Mouse (Mus musculus): Measurements from ENCODE around the gene Lsamp.
"Not testable (repeated sequence)": the region's sequence is repeated elsewhere in the genome, so short reads cannot be mapped to it uniquely, and the experiment has no call there.

Lsamp gene

DNA sequence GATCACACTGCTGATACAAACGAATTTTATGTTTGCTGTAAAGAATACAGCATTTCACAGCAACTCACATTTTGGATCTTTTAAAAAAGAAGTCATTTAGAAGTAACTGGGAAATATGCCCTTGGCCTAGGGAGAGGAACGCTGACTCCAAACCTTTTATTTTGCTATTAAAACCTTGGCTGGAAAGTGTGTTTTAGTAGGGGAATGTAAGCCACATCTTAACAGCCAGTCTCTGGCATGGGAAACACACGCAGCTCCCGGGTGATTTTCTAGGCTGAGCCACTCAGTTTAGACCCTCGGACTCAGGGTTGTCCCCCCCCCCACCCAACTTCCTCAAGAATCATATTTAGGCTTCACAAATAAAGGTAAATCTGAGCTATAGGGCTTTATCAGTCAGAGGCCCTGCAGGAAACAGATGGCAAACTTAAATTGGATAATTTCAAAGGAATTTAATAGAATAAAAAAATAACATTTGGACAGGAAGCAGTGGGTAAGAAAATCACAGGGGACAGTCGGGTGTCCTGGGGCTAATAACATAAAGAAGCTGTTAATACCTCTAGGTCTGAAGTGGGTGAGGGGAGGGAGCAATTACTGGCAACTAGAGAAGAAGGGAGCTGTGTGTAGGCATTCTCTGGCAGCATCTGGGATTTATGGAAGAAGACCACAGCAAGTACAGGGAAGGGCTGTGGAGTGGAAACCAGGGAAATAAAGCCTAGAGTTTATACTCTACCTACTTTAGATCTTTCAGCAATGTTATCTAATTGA is 1933.1 kb downstream of the Lsamp start:
- no peak for DNase-seq (ENCODE audit: low read depth, low spot score)

DNA sequence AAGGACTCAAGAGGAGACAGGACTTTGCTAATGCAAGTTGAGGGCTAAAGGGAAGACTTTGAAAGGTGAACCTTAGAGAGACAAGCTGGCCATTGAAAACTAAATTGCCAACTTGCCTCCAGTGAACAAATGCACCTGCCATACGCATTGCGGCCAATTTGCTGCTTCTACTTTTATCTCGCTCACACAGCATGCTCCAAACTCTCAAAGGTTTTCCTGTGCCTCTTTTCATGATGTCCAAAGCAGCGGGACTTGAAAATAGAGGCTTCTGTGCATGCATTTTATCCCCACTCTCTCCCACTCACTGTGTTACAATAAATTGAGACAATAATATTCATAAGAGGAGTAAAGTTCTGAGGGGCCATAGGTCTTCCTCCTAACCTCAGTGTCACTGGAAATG is 1945.4 kb downstream of the Lsamp start:
- DNase-seq (ENCODE audit: low read depth, low spot score): no peak

DNA sequence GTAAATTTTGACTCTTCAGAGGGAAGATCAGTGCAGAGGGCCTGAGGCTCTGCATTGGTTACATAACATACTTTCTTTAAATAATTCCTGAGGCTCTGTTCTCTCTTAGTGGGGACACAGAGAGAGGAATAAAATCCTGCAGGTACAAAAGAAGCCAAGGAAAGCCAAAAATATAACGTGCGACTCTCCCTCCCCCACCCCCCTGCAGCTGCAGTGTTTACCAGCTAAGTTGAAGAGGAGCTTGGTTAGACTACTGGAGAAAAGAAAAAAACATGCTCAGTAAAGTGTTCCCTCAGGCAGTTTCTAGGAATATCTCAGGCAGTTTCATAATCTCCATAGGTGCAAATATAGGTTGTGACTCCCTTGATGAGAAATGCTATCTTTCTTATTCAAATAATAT is 1951.5 kb downstream of the Lsamp start:
- DNase-seq (ENCODE audit: low read depth, low spot score): no peak

DNA sequence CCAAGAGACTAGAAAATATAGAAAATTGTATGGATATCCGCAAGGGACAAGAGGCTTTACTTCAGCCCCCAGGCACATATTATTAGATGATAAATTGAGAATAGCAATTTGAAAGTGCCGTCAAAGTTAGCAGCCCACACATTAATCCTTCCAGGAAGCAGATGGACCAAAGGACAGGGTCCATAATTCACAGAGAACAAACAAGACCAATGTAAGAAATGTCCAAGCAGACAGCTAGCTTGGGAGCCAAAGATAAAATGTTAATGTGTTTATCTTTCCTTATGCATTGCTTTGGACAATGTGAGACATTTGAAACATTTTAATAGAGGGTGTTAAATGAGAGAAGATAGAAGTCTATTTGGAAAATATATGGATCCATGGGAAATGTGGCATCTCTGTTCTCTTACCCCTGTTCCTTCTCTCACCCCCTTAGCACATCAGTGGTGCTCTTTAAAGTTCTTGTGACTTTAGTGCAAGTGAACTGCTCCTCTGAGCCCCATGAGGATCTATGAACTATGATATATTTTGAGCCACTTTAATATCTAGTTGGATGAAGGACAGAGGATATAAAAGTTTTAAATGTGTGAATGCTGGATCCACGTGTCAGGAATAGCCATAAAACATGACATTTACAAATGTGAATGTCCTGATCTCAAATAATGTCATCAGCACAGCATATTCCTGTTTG is 1952.9 kb downstream of the Lsamp start:
- no peak for DNase-seq (ENCODE audit: low read depth, low spot score)

DNA sequence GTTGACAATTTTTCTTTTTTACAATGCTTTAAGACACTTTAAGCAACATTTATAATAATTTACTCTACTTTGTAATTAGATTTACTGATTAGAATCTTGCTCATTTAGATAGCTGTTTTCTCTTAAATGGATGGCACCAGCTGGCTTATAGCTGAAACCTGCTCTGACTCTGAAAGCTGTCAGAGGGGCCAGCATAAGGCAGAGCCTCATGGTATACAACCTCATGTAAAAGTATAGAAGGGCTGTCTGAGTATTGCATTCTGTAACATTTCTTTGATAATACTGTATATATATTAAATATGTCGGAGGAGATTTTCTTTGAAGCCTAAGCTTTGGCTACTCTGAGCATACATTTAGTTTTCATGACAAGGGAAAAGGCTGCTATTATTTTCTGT is 1953.4 kb downstream of the Lsamp start:
- DNase-seq (ENCODE audit: low read depth, low spot score): no peak

DNA sequence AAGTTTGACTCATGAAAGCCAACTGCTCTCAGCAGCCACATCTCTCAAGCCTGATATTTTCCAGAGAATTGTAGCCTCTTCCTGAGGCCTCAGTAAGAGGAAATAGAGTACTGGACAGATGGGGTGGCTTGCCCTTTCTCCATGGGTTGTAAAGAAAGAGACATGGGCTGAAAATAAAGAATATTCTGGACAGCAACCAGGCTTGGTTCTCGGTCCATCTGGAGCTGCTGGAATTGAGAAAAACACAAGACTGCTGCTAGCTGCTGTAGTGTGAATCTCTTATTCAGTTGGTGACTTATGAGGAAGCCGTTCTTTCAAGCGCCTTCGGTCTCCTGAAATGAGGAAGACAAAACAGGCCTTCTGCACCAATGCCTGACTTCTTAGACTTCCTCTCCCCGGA is 1954.1 kb downstream of the Lsamp start:
- DNase-seq (ENCODE audit: low read depth, low spot score): no peak

DNA sequence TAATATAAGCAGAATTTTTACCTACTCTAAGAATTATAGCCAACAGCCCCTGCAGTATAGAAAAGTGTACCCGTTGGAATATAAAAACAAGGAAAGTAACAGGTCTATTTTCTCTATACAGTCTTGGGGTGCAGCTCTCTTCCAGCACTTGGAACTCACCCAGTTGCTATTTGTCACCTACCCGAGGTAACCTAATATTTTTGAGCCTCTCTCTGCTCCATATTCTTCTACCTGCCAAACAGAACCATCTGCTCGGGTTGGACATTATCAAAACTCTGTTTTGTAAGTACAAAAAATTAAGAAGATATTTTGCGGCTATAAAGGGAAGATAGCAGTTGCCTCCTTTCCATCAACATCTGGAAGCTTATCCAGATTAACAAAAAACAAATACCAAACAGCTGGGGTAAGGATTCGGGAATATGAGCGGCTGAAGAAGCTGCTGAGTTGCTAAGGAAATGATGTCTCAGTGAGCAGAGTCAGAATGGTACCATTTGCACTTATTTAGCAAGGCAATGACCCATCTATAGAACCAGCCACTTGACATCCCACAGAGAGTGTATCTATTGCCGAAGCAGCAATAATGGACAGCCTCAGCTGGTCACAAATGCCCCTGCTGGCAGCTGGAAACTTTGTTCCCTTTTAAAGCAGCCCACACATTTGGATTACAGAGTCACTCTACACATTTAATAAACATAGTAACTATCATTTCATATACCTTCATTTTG is 1957.6 kb downstream of the Lsamp start:
- no peak for DNase-seq (ENCODE audit: low read depth, low spot score)

DNA sequence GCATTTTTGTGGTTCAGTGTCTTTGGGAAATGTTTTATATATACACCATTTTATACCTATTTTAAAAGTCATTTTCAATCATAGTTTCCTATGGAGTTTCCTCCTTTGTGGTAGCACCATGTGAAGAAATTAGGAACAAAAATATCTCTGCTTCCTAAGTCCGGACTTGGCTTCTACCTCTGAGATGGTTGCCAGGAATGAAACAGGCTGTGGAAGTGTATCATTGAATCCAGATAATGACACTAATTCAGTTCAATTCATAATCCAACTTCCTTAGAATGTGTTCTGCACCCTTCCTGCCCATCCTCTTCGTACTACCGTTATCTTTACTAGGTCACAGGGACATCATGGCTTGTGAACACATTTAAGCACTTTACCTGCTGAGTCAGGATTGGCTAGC is 1973.7 kb downstream of the Lsamp start:
- DNase-seq (ENCODE audit: low read depth, low spot score): no peak

DNA sequence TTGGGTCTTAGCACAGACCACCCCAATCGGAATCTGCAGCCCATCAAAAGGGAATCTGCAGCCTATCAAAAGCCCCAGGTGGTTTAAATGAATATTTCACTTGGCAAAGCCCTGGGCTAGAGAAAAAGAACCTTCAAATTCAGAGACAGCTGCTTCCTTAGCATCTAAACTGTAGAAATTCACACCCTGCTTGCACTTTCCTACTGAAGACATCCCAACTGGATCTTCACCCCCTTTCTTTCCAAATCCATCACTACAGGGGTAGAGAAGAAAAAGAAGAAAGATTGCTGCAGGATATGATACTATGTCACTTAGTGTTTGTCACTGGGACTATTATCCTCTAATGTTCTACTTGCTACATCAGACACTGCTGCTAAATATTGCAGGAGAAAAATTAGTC is 1981.5 kb downstream of the Lsamp start:
- no peak for DNase-seq (ENCODE audit: low read depth, low spot score)

DNA sequence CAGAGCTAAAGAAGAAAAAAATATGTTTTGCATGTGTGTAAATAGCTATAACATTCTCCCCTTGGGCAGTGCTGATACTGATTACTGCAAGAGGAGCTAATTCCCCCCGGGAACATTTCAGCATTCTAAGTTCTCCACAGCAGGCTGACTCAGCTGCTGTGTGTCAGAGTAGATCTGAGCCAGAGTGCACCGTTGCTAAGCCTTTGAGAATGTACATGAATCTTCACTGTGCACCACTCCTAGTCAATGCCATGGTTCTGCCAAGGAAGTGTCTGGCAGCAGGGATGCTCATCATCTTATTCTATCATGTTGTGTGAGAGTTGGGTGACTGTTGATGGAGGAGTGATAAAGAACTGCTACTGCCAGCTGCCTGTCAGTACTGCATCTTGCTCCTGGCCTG is 1985.1 kb downstream of the Lsamp start:
- DNase-seq (ENCODE audit: low read depth, low spot score): no peak

DNA sequence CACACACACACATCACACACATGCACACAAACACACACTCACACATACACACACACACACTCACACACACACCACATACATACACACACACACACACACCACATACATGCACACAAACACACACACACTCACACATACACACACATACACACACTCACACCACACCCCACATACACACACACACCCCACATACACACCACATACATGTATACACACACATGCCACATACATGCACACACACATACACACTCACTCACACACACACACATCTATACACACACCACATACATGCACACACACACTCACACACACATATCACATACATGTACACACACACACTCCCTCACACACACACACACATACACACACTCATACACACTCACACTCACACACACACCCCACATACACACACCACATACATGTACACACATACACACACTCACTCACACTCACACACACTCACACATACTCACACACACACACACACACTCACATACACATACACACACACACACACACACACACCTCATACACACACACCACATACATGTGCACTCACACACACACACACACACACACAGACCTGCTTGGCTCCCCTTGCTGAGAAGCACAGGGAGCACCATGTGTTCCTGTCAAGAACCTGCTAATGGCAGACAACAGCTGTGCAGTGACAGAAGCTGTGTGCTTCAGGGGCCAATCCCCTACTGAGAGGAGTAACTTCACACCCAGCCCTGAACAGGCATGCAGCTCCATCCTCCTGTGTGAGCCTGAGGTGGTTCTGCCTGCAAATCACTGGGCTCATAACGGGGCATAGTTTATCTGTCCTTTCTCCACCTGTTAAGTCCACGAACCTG is 1990.9 kb downstream of the Lsamp start:
- DNase-seq (ENCODE audit: low read depth, low spot score): no peak

DNA sequence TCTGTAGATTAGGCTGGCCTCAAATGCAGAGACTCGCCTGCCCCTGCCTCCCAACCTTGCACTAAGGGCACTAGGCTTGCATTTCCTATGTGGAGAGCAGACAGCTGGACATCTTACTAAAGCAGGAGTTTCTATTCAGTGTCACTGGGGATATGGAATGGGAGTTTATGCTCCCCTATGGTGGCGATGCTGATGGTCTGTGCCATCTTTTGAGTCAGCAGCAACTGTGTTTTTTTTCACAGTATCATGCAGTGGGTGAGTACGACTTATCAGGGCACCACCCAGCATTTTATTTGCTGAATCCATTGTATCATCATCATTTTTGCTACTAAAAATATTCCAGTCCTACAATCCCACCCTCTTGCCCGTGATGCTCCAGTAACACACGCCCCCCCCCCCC is 1992.7 kb downstream of the Lsamp start:
- DNase-seq (ENCODE audit: low read depth, low spot score): no peak

DNA sequence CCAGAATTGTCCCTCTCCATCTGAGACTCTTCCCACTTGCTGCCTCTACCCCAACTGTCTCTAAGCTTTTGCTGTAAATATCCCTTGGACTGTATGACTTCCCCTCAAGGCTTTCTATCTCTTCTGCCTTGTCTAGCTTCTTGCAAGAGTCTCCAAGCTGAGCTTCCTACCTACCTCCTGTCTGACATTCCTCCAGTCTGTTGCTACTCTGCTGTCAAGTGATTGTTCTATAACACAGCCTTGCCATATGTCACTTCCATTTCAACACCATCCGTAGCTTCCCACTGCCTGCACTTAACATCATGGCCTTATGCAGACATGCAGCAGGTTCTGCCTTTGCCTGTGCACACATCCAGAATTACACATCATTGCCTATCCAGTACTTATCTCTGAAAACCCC is 2012.8 kb downstream of the Lsamp start:
- no peak for DNase-seq (ENCODE audit: low read depth, low spot score)

DNA sequence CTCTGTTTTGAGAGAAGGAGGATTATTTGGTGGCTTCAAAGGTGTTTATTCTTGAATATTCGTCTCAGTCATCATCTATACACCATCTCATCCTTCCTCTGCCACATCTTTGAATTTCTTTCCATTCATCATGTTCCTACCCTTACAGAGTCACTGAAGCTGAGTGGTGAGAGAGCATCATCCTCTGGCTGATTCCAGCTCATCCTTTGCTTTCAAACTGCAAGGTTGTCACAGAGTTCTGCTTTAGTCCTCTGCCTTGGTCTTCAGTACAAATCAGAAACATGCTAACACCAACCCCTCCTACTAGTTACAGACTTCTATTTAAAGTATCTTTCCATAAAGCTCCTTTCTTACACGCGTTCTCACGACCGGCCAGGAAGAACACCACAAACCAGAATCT is 2018.8 kb downstream of the Lsamp start:
- DNase-seq (ENCODE audit: low read depth, low spot score): no peak

DNA sequence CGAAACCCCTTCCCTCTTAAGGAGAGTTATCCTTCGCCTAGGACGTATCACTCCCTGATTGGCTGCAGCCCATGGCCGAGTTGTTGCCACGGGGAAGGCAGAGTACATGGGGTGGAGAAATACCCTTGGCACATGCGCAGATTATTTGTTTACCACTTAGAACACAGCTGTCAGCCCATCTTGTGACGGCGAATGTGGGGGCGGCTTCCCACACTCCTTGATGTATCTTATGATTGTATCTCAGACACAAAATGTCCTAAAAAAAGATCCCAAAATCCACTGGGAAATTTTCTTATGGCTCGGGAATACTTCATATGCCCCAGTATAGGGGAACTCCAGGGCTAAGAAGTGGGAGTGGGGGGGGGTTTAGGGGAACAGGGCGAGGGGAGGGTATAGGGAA is 2019.3 kb downstream of the Lsamp start:
- not testable (repeated sequence) for DNase-seq (ENCODE audit: low read depth, low spot score)

DNA sequence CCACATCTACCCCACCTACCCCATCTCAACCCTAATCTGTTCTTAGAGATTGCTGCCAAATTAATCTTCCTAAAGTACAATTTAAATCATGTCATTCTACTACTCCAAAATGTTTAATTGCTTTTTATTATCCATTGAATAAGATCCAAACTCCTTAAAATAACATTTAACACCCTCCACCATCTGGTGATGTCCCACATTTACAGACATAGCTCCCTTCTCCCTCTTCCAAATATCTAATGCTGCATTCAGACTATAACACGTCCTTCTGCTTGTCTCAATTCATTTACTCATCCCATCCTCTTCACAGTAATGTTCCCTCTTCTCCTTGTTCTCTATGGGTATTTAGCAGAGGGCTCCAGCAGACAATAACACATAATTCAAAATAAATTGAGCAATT is 2020.0 kb downstream of the Lsamp start:
- DNase-seq (ENCODE audit: low read depth, low spot score): no peak

DNA sequence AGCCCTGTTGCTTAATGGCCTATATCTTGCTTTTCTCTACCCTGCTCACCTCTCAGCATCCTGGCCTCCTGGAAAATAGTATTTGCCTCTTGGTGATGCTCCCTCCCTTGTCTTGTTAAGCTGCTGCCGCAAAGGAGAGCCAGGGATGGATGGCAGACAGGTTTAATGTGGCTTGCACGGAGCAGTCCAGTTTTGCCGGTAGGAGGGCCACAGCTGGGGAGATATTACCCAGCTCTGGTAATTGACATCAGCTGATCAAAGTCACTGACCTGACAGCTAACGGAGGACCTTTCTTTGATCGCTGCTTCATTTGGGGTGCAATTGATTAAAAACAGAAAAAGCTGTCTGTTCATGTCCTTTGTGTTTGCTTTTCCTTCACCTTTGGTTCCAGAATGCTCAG is 2030.8 kb downstream of the Lsamp start:
- no peak for DNase-seq (ENCODE audit: low read depth, low spot score)

DNA sequence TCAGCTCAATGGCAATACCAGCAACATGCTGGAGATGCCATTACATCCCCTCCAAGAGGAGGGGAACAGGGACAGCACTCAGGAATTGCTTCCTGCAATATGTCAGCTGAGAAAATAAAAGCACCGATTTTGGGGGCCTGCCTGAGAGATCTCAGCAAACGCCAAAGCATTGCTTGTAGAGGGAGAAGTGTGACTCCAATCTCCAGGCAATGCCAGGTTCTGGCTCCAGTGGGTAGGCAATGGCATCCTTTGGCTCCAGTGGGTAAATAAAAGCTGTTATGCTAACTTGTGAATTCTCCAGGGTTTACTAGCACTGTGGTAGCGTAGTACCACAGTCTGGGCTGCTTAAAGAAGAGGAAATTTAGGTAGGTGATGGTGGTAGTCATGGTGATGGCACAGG is 2031.3 kb downstream of the Lsamp start:
- no peak for DNase-seq (ENCODE audit: low read depth, low spot score)

DNA sequence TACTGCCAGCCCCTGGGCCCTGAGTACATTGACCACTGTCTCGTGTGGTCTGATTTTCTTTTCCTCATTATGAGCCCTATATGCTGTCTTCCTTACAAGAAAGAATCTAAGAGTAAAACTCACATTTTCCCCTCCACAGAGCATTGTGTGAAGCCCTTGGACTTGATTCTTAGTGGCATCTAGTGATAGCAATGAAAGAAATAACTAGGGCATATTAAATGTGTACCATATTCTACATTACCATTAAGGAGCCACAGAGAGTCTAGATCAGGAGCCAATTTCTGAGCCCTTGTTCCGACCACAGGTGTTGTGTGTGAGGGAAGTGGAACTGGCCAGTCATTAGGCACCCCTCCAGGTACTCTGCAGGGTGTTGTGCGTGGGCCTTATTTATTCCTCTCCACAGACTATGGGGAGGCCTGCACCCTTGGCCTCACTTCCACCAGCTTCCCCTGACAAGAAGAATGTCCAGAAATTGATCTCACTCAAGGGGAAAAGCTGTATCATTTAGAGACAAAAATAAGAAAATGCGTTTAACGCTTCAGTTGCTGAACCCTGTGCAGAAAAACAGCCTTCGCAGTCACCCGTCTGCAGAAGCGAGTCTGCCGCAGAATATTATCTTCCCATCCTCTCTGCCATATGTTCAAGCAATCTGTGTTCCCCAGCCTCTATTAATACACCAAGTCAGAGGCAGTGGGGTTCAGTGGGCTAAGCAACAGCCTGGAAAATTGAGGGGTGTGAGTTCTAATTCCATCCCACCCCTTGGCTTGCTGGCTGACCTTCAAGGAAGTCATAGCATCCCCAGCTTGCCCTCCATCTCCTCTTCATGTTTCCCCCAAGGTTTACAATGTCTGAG is 2032.9 kb downstream of the Lsamp start:
- DNase-seq (ENCODE audit: low read depth, low spot score): no peak

DNA sequence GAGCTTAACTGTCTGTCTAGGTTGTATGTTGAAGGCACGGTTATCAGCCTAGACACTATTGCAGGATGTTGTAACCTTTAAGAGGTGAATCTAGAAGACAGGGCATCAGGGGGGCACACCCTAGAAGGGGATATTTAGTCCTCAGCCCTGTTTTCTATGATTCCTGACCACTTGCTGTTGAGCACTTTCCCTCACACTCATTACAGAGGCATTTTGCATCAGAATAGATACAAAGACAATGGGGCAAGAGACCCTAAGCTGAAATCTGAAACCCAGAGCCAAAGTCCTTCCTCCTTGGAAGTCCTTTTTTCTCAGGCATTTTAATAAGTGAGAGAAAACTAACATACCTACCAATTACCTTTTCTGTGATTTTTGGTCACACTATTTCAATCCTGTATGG is 2038.4 kb downstream of the Lsamp start:
- no peak for DNase-seq (ENCODE audit: low read depth, low spot score)

DNA sequence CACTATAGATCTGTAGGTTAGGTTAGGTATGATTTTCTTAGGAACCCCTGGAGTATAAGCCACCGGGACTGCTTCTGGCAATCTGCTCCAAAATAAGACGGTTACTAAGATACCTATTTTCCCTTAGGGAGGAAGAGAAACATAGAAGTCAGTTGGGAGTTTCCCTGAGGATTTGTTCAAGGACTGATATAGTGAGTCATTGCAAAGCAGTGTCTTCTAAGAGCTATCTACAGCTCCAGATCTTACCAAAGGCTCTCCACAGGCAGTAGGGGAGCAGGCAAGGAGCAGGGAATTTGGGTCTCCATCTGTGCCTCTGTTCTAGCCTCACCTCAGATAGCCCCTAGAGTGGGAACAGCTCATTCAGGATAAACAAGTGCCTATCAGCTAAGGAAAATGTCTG is 2047.9 kb downstream of the Lsamp start:
- no peak for DNase-seq (ENCODE audit: low read depth, low spot score)

Data from embryo, embryonic 11.5 days (tissue).